Mouse (Mus musculus) brain, embryonic 14.5 days (tissue): ENCODE measurements around the gene Ptpn12.

ENCODE experiments used
- CTCF ChIP-seq: fragments of 200-500 bp; IDR thresholded peaks from 2 replicates; pipeline ENCODE4 v1.5.1; 2012; ENCODE audit warnings: inconsistent platforms, mild to moderate bottlenecking, moderate library complexity, borderline replicate concordance; ENCODE audit not compliant: insufficient read depth, insufficient read length; ENCODE audit errors: extremely low read depth
- POLR2A ChIP-seq: fragments of 200-500 bp; IDR thresholded peaks from 2 replicates; pipeline ENCODE4 v1.6.1; 2012; ENCODE audit warnings: mild to moderate bottlenecking, inconsistent platforms, borderline replicate concordance; ENCODE audit not compliant: poor library complexity, insufficient read depth, insufficient read length, severe bottlenecking; ENCODE audit errors: extremely low read depth

DNA sequence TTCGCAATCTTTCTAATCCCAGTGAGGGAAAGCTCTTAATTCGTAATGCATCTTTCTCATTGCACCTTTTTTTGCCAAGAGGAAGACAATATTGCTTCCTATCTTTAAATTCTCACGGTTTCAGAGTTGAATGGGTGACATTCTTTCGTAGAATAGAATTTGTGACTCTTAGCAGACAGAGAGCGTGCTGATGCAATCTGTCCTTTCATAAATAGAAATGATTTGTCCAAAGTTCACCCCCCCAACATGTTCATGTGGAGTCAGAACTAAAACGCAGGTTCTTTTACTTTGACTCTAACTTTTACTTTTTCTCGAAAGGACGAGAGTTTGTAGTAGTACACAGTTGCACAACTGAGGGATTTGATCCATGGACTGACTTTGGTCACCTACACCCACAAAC, 884 bp upstream of the Ptpn12 start:
- TF ChIP-seq POLR2A (no peak), CTCF (no peak)
